Mouse (Mus musculus): ENCODE data around the gene Lpcat2b. TPM values are rescaled to one million over a fixed set of nuclear protein-coding genes. Genes with fewer than 3 reads are reported as not detected.
"Not testable (repeated sequence)": the region's sequence is repeated elsewhere in the genome, so short reads cannot be mapped to it uniquely, and the experiment has no call there.

The Lpcat2b gene
- not detected in 2 replicates for polyA plus RNA-seq (2014; fragmentation: Nextera tagmentation; extraction: Ambion mirVana)

DNA sequence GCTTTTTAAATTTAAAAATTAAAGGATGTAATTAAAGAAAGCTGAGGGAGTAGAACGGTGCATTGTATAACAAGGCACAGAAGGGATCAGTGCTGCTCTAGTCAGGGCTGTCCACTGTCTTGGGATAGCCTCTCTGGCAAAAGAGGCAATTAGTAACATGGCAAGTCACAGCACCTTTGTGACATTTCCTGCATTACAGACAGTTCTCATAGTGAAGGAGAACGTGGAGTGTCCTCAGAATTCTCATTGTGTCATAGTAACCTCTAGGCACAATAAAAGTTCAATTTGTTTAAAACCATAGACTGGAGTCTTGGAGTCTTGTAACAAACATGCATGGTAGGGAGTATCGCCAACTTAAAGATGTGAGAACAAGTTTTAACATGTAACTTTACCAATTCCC, at the start of gene Lpcat2b:
Lpcat2b (plus strand) TSS at position 301 of the 400 bp plus-strand sequence.
- ATAC-seq (replicated peaks; ENCODE audit: low FRiP score) (no peak), DNase-seq (ENCODE audit: low spot score) (no peak)
- Histone ChIP-seq H3K9me3 (ENCODE audit: control insufficient read depth, low read length) (no peaks in the 10 kb centered on the region), H3K9ac (ENCODE audit: low read depth, low read length) (no peak within 1 kb of the TSS), H3K27ac (ENCODE audit: low read depth, low read length) (no peak within 1 kb of the TSS), H3K27me3 (replicated peaks; ENCODE audit: control insufficient read depth, insufficient read depth, low read length) (0 out of 2 replicates have a peak, but pooled peaks cover 2% of the 10 kb centered on the region), H3K36me3 (ENCODE audit: control insufficient read depth, insufficient read depth, low read length) (0 out of 2 replicates have a peak, but pooled peaks cover 2% of the 10 kb centered on the region), H3K4me2 (no peak within 1 kb of the TSS), H3K4me3 (ENCODE audit: low read depth, low read length) (no peak within 1 kb of the TSS), H3K4me1 (replicated peaks; ENCODE audit: control insufficient read depth, insufficient read depth, low read length) (no peaks in the 10 kb centered on the region)
- WGBS: 69% methylated on average over 3 of the region's 3 CpGs

DNA sequence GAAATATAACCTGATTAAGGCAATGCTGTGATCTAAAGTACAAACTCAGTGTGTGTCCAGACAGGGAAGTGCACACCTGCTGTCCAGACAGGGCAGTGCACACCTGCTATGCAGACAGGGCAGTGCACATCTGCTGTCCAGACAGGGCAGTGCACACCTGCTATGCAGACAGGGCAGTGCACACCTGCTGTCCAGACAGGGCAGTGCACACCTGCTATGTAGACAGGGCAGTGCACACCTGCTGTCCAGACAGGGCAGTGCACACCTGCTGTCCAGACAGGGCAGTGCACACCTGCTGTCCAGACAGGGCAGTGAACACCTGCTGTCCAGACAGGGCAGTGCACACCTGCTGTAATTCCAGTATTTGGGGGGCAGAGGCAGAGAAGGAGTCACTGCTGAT, 44.9 kb upstream of the Lpcat2b start:
- not testable (repeated sequence) for H3K9ac ChIP-seq (ENCODE audit: low read depth, low read length); H3K9me3 ChIP-seq (ENCODE audit: control insufficient read depth, low read length); H3K4me2 ChIP-seq

GRCm38 (mm10) chr5:107387788-107388187, 43.6 kb upstream of the Lpcat2b start:
- WGBS: 79% methylated on average over 1 of the region's 1 CpGs
- DNase-seq (ENCODE audit: low spot score): no peak
- Histone ChIP-seq H3K4me3 (ENCODE audit: low read depth, low read length) (no peak overlapping the region), H3K9me3 (ENCODE audit: control insufficient read depth, low read length) (no peaks in the 10 kb centered on the region), H3K27ac (ENCODE audit: low read depth, low read length) (no peak overlapping the region), H3K27me3 (replicated peaks; ENCODE audit: control insufficient read depth, insufficient read depth, low read length) (no peaks in the 10 kb centered on the region), H3K4me1 (replicated peaks; ENCODE audit: control insufficient read depth, insufficient read depth, low read length) (no peaks in the 10 kb centered on the region), H3K9ac (ENCODE audit: low read depth, low read length) (no peak overlapping the region), H3K36me3 (ENCODE audit: control insufficient read depth, insufficient read depth, low read length) (no peaks in the 10 kb centered on the region), H3K4me2 (no peak overlapping the region)
- no peak for ATAC-seq (replicated peaks; ENCODE audit: low FRiP score)

More for the DNA sequence above, 44.9 kb upstream of the Lpcat2b start:
- not testable (repeated sequence) for DNase-seq (ENCODE audit: low spot score); H3K36me3 ChIP-seq (ENCODE audit: control insufficient read depth, insufficient read depth, low read length); H3K4me1 ChIP-seq (replicated peaks; ENCODE audit: control insufficient read depth, insufficient read depth, low read length); ATAC-seq (replicated peaks; ENCODE audit: low FRiP score); H3K4me3 ChIP-seq (ENCODE audit: low read depth, low read length); H3K27me3 ChIP-seq (replicated peaks; ENCODE audit: control insufficient read depth, insufficient read depth, low read length); H3K27ac ChIP-seq (ENCODE audit: low read depth, low read length)

DNA sequence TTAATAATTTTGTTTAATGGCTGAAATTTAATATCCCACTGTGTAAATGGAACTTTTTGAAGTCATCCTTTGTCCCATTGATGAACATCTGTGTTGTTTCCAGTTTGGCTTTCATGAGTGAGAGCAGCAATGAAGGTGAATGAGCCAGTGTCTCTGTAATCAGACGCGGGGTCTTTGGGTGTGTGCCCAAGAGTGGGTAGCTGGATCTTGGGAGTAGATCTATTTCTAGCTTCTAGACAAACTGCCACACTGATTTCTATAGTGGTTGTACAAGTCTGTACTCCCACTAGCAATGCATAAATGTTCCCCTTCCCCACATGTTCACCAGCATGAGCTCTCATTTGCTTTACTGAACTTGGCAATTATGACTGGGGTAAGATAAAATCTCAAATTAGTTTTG, 42.0 kb upstream of the Lpcat2b start:
- Histone ChIP-seq H3K9me3 (ENCODE audit: control insufficient read depth, low read length) (no peaks in the 10 kb centered on the region), H3K9ac (ENCODE audit: low read depth, low read length) (no peak overlapping the region), H3K27me3 (replicated peaks; ENCODE audit: control insufficient read depth, insufficient read depth, low read length) (no peaks in the 10 kb centered on the region), H3K36me3 (ENCODE audit: control insufficient read depth, insufficient read depth, low read length) (no peaks in the 10 kb centered on the region), H3K4me1 (replicated peaks; ENCODE audit: control insufficient read depth, insufficient read depth, low read length) (no peaks in the 10 kb centered on the region), H3K27ac (ENCODE audit: low read depth, low read length) (no peak overlapping the region), H3K4me3 (ENCODE audit: low read depth, low read length) (no peak overlapping the region), H3K4me2 (no peak overlapping the region)
- no peak for ATAC-seq (replicated peaks; ENCODE audit: low FRiP score)
- DNase-seq (ENCODE audit: low spot score): no peak
- WGBS: 93% methylated on average over 2 of the region's 2 CpGs

- H3K9me3 ChIP-seq (ENCODE audit: control insufficient read depth, low read length): no peaks in the 10 kb centered on the region
- H3K4me3 ChIP-seq (ENCODE audit: low read depth, low read length): no peak overlapping the region
- WGBS: 55% methylated on average over 2 of the region's 2 CpGs
- H3K4me1 ChIP-seq (replicated peaks; ENCODE audit: control insufficient read depth, insufficient read depth, low read length): no peaks in the 10 kb centered on the region
- H3K27me3 ChIP-seq (replicated peaks; ENCODE audit: control insufficient read depth, insufficient read depth, low read length): no peaks in the 10 kb centered on the region
- no peak overlapping the region for H3K9ac ChIP-seq (ENCODE audit: low read depth, low read length)
- H3K36me3 ChIP-seq (ENCODE audit: control insufficient read depth, insufficient read depth, low read length): no peaks in the 10 kb centered on the region
- ATAC-seq (replicated peaks; ENCODE audit: low FRiP score) (no peak), DNase-seq (ENCODE audit: low spot score) (no peak)
- H3K27ac ChIP-seq (ENCODE audit: low read depth, low read length): no peak overlapping the region
- H3K4me2 ChIP-seq: no peak overlapping the region
Measured at GRCm38 (mm10) chr5:107394437-107394836, 36.9 kb upstream of the Lpcat2b start.

GRCm38 (mm10) chr5:107402436-107402835, 28.9 kb upstream of the Lpcat2b start, which contains the start of gene Ephx4:
TSS of gene Ephx4 (plus strand) at chr5:107402736.
- Histone ChIP-seq H3K27me3 (replicated peaks; ENCODE audit: control insufficient read depth, insufficient read depth, low read length) (peaks cover 36% of the 10 kb centered on the region), H3K9me3 (ENCODE audit: control insufficient read depth, low read length) (no peaks in the 10 kb centered on the region), H3K4me3 (ENCODE audit: low read depth, low read length) (peak within 1 kb of the TSS; percentile 66), H3K4me2 (peak within 1 kb of the TSS; percentile 95), H3K9ac (ENCODE audit: low read depth, low read length) (peak within 1 kb of the TSS; percentile 61), H3K36me3 (ENCODE audit: control insufficient read depth, insufficient read depth, low read length) (no peaks in the 10 kb centered on the region), H3K4me1 (replicated peaks; ENCODE audit: control insufficient read depth, insufficient read depth, low read length) (peaks cover 8% of the 10 kb centered on the region), H3K27ac (ENCODE audit: low read depth, low read length) (no peak within 1 kb of the TSS)
- WGBS: 22% methylated on average over 5 of the region's 5 CpGs
- ATAC-seq (replicated peaks; ENCODE audit: low FRiP score) (no peak), DNase-seq (ENCODE audit: low spot score) (no peak)

- H3K4me3 ChIP-seq (ENCODE audit: low read depth, low read length): peak overlapping the region; percentile 66
- WGBS: under 1% methylated on average over 80 of the region's 80 CpGs
- no peaks in the 10 kb centered on the region for H3K36me3 ChIP-seq (ENCODE audit: control insufficient read depth, insufficient read depth, low read length)
- peak; percentile 54 for DNase-seq (ENCODE audit: low spot score)
- ATAC-seq (replicated peaks; ENCODE audit: low FRiP score): peak; percentile 54
- no peaks in the 10 kb centered on the region for H3K9me3 ChIP-seq (ENCODE audit: control insufficient read depth, low read length)
- H3K4me1 ChIP-seq (replicated peaks; ENCODE audit: control insufficient read depth, insufficient read depth, low read length): peaks cover 8% of the 10 kb centered on the region
- peak overlapping the region; percentile 95 for H3K4me2 ChIP-seq
- H3K27ac ChIP-seq (ENCODE audit: low read depth, low read length): no peak overlapping the region
- H3K27me3 ChIP-seq (replicated peaks; ENCODE audit: control insufficient read depth, insufficient read depth, low read length): peaks cover 36% of the 10 kb centered on the region
- peak overlapping the region; percentile 61 for H3K9ac ChIP-seq (ENCODE audit: low read depth, low read length)
Measured at GRCm38 (mm10) chr5:107403011-107403946, 28.1 kb upstream of the Lpcat2b start.

GRCm38 (mm10) chr5:107403947-107404684, 27.2 kb upstream of the Lpcat2b start:
- Histone ChIP-seq H3K27me3 (replicated peaks; ENCODE audit: control insufficient read depth, insufficient read depth, low read length) (peaks cover 36% of the 10 kb centered on the region), H3K4me3 (ENCODE audit: low read depth, low read length) (peak overlapping the region; percentile 66), H3K4me2 (peak overlapping the region; percentile 95), H3K4me1 (replicated peaks; ENCODE audit: control insufficient read depth, insufficient read depth, low read length) (peaks cover 8% of the 10 kb centered on the region), H3K9ac (ENCODE audit: low read depth, low read length) (no peak overlapping the region), H3K36me3 (ENCODE audit: control insufficient read depth, insufficient read depth, low read length) (no peaks in the 10 kb centered on the region), H3K27ac (ENCODE audit: low read depth, low read length) (no peak overlapping the region), H3K9me3 (ENCODE audit: control insufficient read depth, low read length) (no peaks in the 10 kb centered on the region)
- WGBS: 32% methylated on average over 12 of the region's 12 CpGs
- no peak for ATAC-seq (replicated peaks; ENCODE audit: low FRiP score)
- no peak for DNase-seq (ENCODE audit: low spot score)

All from liver, embryonic 11.5 days (tissue).